Mouse (Mus musculus): ENCODE results near the gene Fam19a5. TPM values are rescaled to one million over a fixed set of nuclear protein-coding genes. Genes with fewer than 3 reads are reported as not detected.

Gene Fam19a5
- polyA plus RNA-seq, 2 experiments, result 0.08 TPM; not detected in 1

DNA sequence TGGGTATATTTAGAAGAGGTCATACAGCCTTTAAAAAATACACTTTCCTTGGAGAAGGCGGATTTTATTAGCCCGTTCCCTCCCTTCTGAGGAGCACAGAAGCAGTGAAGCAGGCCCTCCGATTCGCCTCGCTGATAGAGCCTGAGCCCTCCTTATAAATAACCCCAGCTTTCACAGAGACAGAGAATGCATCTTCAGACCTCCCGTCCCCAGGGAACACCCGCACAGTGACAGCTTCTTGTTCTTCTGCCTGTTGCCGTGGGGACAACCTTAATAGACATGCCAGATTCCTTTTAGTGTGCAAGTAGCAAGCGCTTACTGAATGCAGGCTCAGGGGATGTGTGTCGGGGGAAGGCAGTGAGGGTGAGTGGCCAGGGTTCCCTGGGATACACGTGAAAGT, 94.2 kb downstream of the Fam19a5 start:
- no peak overlapping the region for H3K4me2 ChIP-seq (ENCODE audit: low read depth)
- no peak overlapping the region for H3K9ac ChIP-seq (replicated peaks)
- H3K4me1 ChIP-seq (replicated peaks; ENCODE audit: control insufficient read depth in 2 of 2, insufficient read depth in 2 of 2, low read length in 1 of 2), result no peaks in the 10 kb centered on the region
- 69% methylated on average over 11 of the region's 11 CpGs for WGBS (ENCODE audit: insufficient replicate concordance)
- no peak for ATAC-seq (ENCODE audit: insufficient read depth)
- no peak overlapping the region for H3K27ac ChIP-seq
- no peaks in the 10 kb centered on the region for H3K9me3 ChIP-seq (ENCODE audit: control insufficient read depth, low read length)
- no peak for DNase-seq (ENCODE audit: low read depth in 3 of 3, low spot score in 3 of 3)
- TF ChIP-seq EP300 (IDR thresholded peaks at IDR 0.05; ENCODE audit: low read depth) (no peak), CTCF (IDR thresholded peaks at IDR 0.05; ENCODE audit: low read depth) (no peak)
- H3K27me3 ChIP-seq (ENCODE audit: control insufficient read depth, insufficient read depth, low read length), result no peaks in the 10 kb centered on the region
- no peaks in the 10 kb centered on the region for H3K36me3 ChIP-seq (replicated peaks; ENCODE audit: control insufficient read depth, insufficient read depth, low read depth)
- H3K4me3 ChIP-seq (ENCODE audit: insufficient read depth in 1 of 2, low read depth in 2 of 2, low read length in 2 of 2), result no peak overlapping the region

DNA sequence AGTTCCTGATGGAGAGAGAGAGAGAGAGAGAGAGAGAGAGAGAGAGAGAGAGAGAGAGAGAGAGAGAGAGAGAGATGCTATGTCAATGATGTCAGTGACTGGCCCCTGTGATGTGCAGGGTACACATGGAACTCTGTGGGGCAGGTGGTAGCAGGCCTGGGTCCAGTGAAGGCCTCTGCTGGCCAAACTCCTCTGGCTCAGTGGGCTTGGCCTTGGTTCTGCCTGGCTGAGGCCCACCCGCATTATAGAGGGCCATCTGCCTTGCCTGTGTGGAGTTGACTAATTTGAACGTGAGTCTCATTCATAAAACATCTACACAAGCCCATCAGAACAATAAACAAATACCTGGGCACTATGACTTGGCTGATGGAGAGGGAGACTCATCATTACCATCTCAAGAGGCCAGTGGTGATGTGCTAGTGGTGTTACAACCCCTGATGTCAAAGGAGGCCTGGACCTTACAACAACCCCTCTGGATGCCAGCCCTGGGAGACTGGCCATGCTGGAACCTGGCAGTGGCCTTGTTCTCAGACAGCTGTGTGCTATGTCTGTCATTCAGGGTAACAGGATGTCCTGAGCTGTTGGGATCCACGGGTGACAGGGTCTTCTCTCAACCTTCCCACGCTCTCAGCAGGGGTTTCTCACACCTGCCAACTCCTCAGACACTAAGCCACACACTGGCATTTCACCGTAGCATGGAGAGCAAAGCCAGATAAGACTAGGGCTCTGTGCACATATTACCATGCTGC, 102.4 kb downstream of the Fam19a5 start:
- Histone ChIP-seq H3K9ac (replicated peaks) (no peak overlapping the region), H3K4me2 (ENCODE audit: low read depth) (no peak overlapping the region), H3K4me1 (replicated peaks; ENCODE audit: control insufficient read depth in 2 of 2, insufficient read depth in 2 of 2, low read length in 1 of 2) (no peaks in the 10 kb centered on the region), H3K4me3 (ENCODE audit: insufficient read depth in 1 of 2, low read depth in 2 of 2, low read length in 2 of 2) (no peak overlapping the region), H3K27ac (no peak overlapping the region), H3K9me3 (ENCODE audit: control insufficient read depth, low read length) (no peaks in the 10 kb centered on the region), H3K27me3 (ENCODE audit: control insufficient read depth, insufficient read depth, low read length) (no peaks in the 10 kb centered on the region), H3K36me3 (replicated peaks; ENCODE audit: control insufficient read depth, insufficient read depth, low read depth) (no peaks in the 10 kb centered on the region)
- DNase-seq (ENCODE audit: low read depth in 3 of 3, low spot score in 3 of 3), result no peak
- WGBS (ENCODE audit: insufficient replicate concordance), result 34% methylated on average over 5 of the region's 5 CpGs
- no peak for ATAC-seq (ENCODE audit: insufficient read depth)
- TF ChIP-seq CTCF (IDR thresholded peaks at IDR 0.05; ENCODE audit: low read depth), result no peak
- TF ChIP-seq EP300 (IDR thresholded peaks at IDR 0.05; ENCODE audit: low read depth), result no peak

DNA sequence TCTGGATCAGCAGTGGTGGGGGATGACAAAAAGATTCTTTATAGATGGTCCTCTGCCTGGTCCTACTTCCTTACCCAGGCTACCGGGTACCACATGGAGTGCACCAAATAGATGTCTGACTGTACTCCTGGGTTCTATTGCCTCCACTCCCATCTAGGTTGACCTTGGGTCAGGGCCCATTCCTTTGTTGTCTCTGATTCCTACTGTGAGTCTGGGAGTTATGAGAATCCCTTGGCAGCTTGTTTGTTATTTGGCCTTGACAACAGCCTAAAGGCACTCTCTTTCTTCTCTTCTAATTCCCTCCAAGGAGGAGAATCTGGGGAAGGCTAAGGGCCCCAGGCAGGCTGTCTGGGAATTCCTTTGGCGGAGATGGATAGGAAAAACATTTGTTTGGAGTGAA, 105.6 kb downstream of the Fam19a5 start:
- no peak for ATAC-seq (ENCODE audit: insufficient read depth)
- no peaks in the 10 kb centered on the region for H3K4me1 ChIP-seq (replicated peaks; ENCODE audit: control insufficient read depth in 2 of 2, insufficient read depth in 2 of 2, low read length in 1 of 2)
- no peaks in the 10 kb centered on the region for H3K36me3 ChIP-seq (replicated peaks; ENCODE audit: control insufficient read depth, insufficient read depth, low read depth)
- H3K4me2 ChIP-seq (ENCODE audit: low read depth), result no peak overlapping the region
- DNase-seq (ENCODE audit: low read depth in 3 of 3, low spot score in 3 of 3), result no peak
- TF ChIP-seq CTCF (IDR thresholded peaks at IDR 0.05; ENCODE audit: low read depth) (no peak), EP300 (IDR thresholded peaks at IDR 0.05; ENCODE audit: low read depth) (no peak)
- no peak overlapping the region for H3K9ac ChIP-seq (replicated peaks)
- no peaks in the 10 kb centered on the region for H3K9me3 ChIP-seq (ENCODE audit: control insufficient read depth, low read length)
- no peak overlapping the region for H3K4me3 ChIP-seq (ENCODE audit: insufficient read depth in 1 of 2, low read depth in 2 of 2, low read length in 2 of 2)
- no peak overlapping the region for H3K27ac ChIP-seq
- WGBS (ENCODE audit: insufficient replicate concordance), result 71% methylated on average over 2 of the region's 2 CpGs
- no peaks in the 10 kb centered on the region for H3K27me3 ChIP-seq (ENCODE audit: control insufficient read depth, insufficient read depth, low read length)

DNA sequence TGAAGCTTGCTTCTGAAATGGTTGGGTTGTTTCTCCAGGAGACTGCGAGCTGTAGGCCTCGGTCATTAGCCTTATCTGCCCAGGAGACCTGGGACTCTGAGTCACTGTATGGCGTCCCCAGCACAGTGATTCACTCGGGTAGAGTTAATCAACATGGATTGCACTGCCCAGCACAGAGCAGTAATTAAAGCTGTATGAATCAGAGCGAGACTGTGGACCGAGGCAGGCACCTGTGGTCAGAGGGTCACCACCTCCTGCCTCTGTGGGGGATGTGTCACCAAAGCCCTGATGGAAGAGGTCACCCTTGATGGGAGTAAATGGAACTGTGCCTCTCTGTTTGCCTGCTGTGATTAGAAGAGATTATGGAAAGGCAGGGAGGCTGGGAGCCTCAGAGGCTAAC, 110.5 kb downstream of the Fam19a5 start:
- H3K4me1 ChIP-seq (replicated peaks; ENCODE audit: control insufficient read depth in 2 of 2, insufficient read depth in 2 of 2, low read length in 1 of 2), result no peaks in the 10 kb centered on the region
- no peaks in the 10 kb centered on the region for H3K27me3 ChIP-seq (ENCODE audit: control insufficient read depth, insufficient read depth, low read length)

DNA sequence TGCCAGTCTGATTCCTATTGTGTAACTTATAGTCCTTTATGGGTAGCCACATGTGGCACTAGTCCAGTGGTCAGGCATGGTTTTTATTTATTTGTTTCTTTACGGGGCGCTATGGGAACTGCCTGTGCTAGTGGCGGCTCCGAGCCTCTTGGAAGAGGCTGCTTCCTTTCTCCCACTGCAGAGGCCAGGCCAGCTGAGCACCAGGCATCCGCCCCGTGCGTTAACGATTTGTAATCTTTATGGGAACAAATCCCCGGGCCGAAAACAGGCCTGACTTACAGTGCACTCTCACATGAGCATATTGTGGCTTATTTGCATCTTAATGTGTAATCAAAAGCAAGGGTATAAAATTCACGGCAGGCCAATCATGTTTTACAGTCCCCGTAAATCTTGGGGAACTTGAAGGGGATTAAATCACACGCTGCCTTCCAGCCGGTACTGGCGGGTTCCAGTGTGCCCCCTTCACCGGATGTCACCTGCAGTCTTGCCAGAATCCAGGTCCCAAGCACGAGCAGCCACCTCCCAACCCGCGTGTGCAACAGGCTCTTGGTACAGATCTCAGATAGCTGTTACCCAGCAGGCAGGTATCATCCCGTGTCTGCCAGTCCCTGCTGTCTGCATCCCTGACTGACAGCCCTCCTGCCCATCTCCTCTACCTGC, 112.5 kb downstream of the Fam19a5 start:
- H3K4me1 ChIP-seq (replicated peaks; ENCODE audit: control insufficient read depth in 2 of 2, insufficient read depth in 2 of 2, low read length in 1 of 2), result no peaks in the 10 kb centered on the region
- no peaks in the 10 kb centered on the region for H3K27me3 ChIP-seq (ENCODE audit: control insufficient read depth, insufficient read depth, low read length)
- DNase-seq (ENCODE audit: low read depth in 3 of 3, low spot score in 3 of 3) (no peak), ATAC-seq (ENCODE audit: insufficient read depth) (no peak)
- no peak overlapping the region for H3K4me3 ChIP-seq (ENCODE audit: insufficient read depth in 1 of 2, low read depth in 2 of 2, low read length in 2 of 2)
- TF ChIP-seq EP300 (IDR thresholded peaks at IDR 0.05; ENCODE audit: low read depth) (no peak), CTCF (IDR thresholded peaks at IDR 0.05; ENCODE audit: low read depth) (no peak)
- no peak overlapping the region for H3K9ac ChIP-seq (replicated peaks)
- H3K4me2 ChIP-seq (ENCODE audit: low read depth), result no peak overlapping the region
- WGBS (ENCODE audit: insufficient replicate concordance), result 56% methylated on average over 20 of the region's 20 CpGs
- H3K9me3 ChIP-seq (ENCODE audit: control insufficient read depth, low read length), result no peaks in the 10 kb centered on the region
- no peak overlapping the region for H3K27ac ChIP-seq
- H3K36me3 ChIP-seq (replicated peaks; ENCODE audit: control insufficient read depth, insufficient read depth, low read depth), result no peaks in the 10 kb centered on the region

More for the DNA sequence above, 110.5 kb downstream of the Fam19a5 start:
- no peaks in the 10 kb centered on the region for H3K9me3 ChIP-seq (ENCODE audit: control insufficient read depth, low read length)
- H3K4me2 ChIP-seq (ENCODE audit: low read depth), result no peak overlapping the region
- ATAC-seq (ENCODE audit: insufficient read depth) (no peak), DNase-seq (ENCODE audit: low read depth in 3 of 3, low spot score in 3 of 3) (no peak)
- H3K27ac ChIP-seq, result no peak overlapping the region
- no peak overlapping the region for H3K9ac ChIP-seq (replicated peaks)
- no peak for TF ChIP-seq CTCF (IDR thresholded peaks at IDR 0.05; ENCODE audit: low read depth)
- no peak for TF ChIP-seq EP300 (IDR thresholded peaks at IDR 0.05; ENCODE audit: low read depth)
- no peak overlapping the region for H3K4me3 ChIP-seq (ENCODE audit: insufficient read depth in 1 of 2, low read depth in 2 of 2, low read length in 2 of 2)
- H3K36me3 ChIP-seq (replicated peaks; ENCODE audit: control insufficient read depth, insufficient read depth, low read depth), result no peaks in the 10 kb centered on the region
- 58% methylated on average over 6 of the region's 6 CpGs for WGBS (ENCODE audit: insufficient replicate concordance)
